Mouse (Mus musculus) small intestine, adult 2 months (tissue): Measurements from ENCODE around the gene Eif6.

ENCODE experiments used
- CTCF ChIP-seq: fragments of 200-500 bp; IDR thresholded peaks from 2 replicates; pipeline ENCODE4 v1.5.1; 2012; ENCODE audit warnings: low read depth, mild to moderate bottlenecking, control low read depth, inconsistent platforms, low read length, moderate library complexity, mixed read lengths; ENCODE audit not compliant: insufficient replicate concordance, insufficient read length; ENCODE audit errors: extremely low read depth
- POLR2A ChIP-seq: fragments of 200-500 bp; IDR thresholded peaks from 2 replicates; pipeline ENCODE4 v1.6.1; 2012; ENCODE audit warnings: low read depth, mild to moderate bottlenecking, control low read depth, inconsistent platforms, low read length, moderate library complexity

DNA sequence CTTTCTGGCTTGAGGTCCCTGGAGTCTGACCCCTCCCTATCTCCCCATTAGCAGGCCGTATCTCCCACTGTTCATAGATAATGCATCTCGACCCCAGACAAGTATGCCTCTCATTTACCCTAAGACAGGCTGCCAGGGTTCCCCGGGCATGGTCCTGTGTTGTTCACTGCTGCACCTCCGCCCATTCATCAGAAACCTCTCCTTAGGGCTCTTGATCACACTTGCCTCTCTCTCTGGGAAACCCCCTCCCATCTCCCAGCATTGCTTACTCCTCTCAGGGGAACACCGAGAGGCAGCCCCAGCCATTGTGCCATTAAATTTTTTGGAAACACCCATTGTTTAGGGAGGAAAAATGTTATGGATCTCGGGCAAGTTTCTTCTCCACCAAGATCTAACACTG is 48.7 kb downstream of the Eif6 start:
- no peak for TF ChIP-seq CTCF
- TF ChIP-seq POLR2A: no peak
